Mouse (Mus musculus) liver, adult 2 months (tissue): ENCODE measurements around the gene 6330409D20Rik. TPM values are rescaled to one million over a fixed set of nuclear protein-coding genes. Genes with fewer than 3 reads are reported as not detected.

Experiments
- DNase-seq: peaks from one replicate; pipeline ENCODE4 v3.0.0-alpha.2; 2011; ENCODE audit warnings: low read depth, low spot score; ENCODE audit errors: extremely low read depth
- H3K27ac ChIP-seq: fragments of 200-500 bp; replicated peaks from 2 replicates; pipeline ENCODE4 v1.5.1; 2012; ENCODE audit warnings: low read depth, mild to moderate bottlenecking, control low read depth, inconsistent platforms, low read length; ENCODE audit not compliant: insufficient read depth
- H3K27me3 ChIP-seq: fragments of 200-500 bp; 2 replicates; pipeline ENCODE4 v1.6.1; 2012; ENCODE audit warnings: mild to moderate bottlenecking, moderate library complexity, low read length, inconsistent platforms; ENCODE audit not compliant: control insufficient read depth, insufficient read depth
- H3K36me3 ChIP-seq: fragments of 200-500 bp; 2 replicates; pipeline ENCODE4 v1.6.1; 2012; ENCODE audit warnings: low read length, inconsistent platforms; ENCODE audit not compliant: control insufficient read depth, insufficient read depth
- H3K4me1 ChIP-seq: fragments of 200-500 bp; 2 replicates; pipeline ENCODE4 v1.6.1; 2011; ENCODE audit warnings: low read length; ENCODE audit not compliant: control insufficient read depth, insufficient read depth
- H3K4me3 ChIP-seq: fragments of 200-500 bp; 2 replicates; pipeline ENCODE4 v1.5.1; 2011; ENCODE audit warnings: low read depth, mild to moderate bottlenecking, control low read depth, low read length, moderate library complexity; ENCODE audit not compliant: insufficient read depth
- H3K79me2 ChIP-seq: fragments of 200-500 bp; 2 replicates; pipeline ENCODE4 v1.6.1; 2012; ENCODE audit warnings: inconsistent platforms, mild to moderate bottlenecking, low read length, moderate library complexity; ENCODE audit not compliant: control insufficient read depth, insufficient read depth
- H3K9ac ChIP-seq: fragments of 200-500 bp; 2 replicates; pipeline ENCODE4 v1.6.1; 2012; ENCODE audit warnings: low read depth, mild to moderate bottlenecking, control low read depth, inconsistent platforms, low read length
- CTCF ChIP-seq: fragments of 200-500 bp; IDR thresholded peaks from 2 replicates; pipeline ENCODE4 v1.5.1; 2011; ENCODE audit warnings: low read depth, low read length, control low read depth
- POLR2A ChIP-seq: fragments of 200-500 bp; IDR thresholded peaks from 2 replicates; pipeline ENCODE4 v1.6.1; 2011; ENCODE audit warnings: low read length, control low read depth; ENCODE audit not compliant: insufficient read depth; ENCODE audit errors: extremely low read depth
- WGBS: fragments of 180-500 bp; shearing (Covaris S2); methylation state at CpG from one replicate; pipeline ENCODE4 v1.1.7; 2018; 5-methylcytosine and 5-hydroxymethylcytosine counted together
- polyA plus RNA-seq: library from polyadenylated mRNA; depleted of rRNA; stranded (reverse); fragments of >200 nt; gene quantifications from 2 replicates; pipeline ENCODE4 v1.2.3, GENCODE M21; 2012
- total RNA-seq: library from RNA; depleted of rRNA; stranded (reverse); fragments of >200 nt; gene quantifications from 2 replicates; pipeline ENCODE4 v1.2.3, GENCODE M21; 2014

Gene 6330409D20Rik
- total and polyA plus RNA-seq, 2 experiments: not detected

DNA sequence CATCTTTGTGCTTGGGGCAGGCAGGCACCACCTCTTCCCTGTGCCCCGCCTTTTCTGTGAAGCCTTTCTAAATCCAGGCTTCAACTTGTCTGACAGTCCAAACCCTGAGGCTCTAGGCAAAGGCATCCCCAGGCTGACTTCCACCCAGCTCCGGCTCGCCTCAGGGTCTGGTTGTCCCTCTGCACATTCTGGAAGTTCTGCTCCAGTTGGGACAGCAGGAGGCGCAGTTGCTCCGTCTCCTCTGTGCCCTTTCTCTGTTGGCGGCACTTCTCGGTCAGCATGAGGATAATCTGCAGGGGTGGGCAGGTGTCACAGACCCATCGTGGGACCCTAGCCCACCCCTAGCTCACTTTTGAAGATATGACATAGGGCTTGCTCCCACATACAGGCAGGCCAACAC is 38.3 kb upstream of the 6330409D20Rik start:
- no peak overlapping the region for H3K9ac ChIP-seq
- 20% methylated on average over 8 of the region's 8 CpGs for WGBS
- no peaks in the 10 kb centered on the region for H3K36me3 ChIP-seq
- DNase-seq: peak; percentile 17
- no peaks in the 10 kb centered on the region for H3K4me1 ChIP-seq
- no peaks in the 10 kb centered on the region for H3K27me3 ChIP-seq
- TF ChIP-seq POLR2A (no peak), CTCF (peak; percentile 88)
- H3K4me3 ChIP-seq: no peak overlapping the region
- no peak overlapping the region for H3K27ac ChIP-seq
- no peaks in the 10 kb centered on the region for H3K79me2 ChIP-seq

DNA sequence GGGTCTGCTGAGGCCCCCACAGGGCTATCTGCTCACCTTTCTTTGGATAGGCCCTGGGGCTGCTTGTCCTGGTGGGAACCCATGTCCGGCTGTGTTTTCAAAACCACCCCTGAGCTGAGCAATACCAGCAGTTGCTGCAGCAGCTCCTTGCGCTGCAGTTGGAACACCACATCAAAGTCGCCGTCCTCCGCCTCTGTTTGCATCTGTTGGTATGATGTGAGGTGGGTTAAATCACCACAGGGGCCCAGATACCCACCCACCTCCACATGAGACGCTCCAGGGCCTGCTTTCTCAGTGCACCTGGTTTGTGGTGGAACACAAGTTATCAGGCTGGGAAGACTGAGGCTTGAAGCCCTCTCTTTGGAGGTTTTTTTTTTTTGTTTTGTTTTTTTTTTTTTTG is 37.3 kb upstream of the 6330409D20Rik start:
- H3K36me3 ChIP-seq: no peaks in the 10 kb centered on the region
- H3K27me3 ChIP-seq: no peaks in the 10 kb centered on the region
- H3K27ac ChIP-seq: no peak overlapping the region
- no peak for DNase-seq
- WGBS: 91% methylated on average over 6 of the region's 6 CpGs
- TF ChIP-seq CTCF (no peak), POLR2A (no peak)
- no peaks in the 10 kb centered on the region for H3K4me1 ChIP-seq
- H3K4me3 ChIP-seq: no peak overlapping the region
- no peak overlapping the region for H3K9ac ChIP-seq
- no peaks in the 10 kb centered on the region for H3K79me2 ChIP-seq

DNA sequence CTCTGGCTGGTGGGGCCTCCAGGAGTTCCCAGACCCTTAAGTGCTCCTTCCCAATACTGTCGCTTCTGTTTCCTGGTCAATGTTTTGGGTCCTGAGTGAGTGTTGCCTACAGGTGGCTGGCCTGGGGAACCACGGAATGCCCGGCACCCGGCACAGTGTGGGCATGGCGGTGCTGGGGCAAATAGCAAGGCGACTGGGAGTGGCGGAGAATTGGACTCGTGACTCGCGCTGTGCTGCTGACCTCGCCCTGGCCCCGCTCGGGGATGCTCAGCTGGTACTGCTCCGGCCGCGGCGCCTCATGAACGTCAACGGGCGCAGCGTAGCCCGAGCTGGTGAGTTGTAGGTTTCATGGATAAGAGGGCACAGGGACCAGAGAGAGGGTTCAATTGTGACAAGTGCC is 35.4 kb upstream of the 6330409D20Rik start:
- Histone ChIP-seq H3K27ac (no peak overlapping the region), H3K79me2 (no peaks in the 10 kb centered on the region), H3K4me3 (no peak overlapping the region), H3K36me3 (no peaks in the 10 kb centered on the region), H3K27me3 (no peaks in the 10 kb centered on the region), H3K9ac (no peak overlapping the region), H3K4me1 (peaks cover 5% of the 10 kb centered on the region)
- 50% methylated on average over 22 of the region's 22 CpGs for WGBS
- TF ChIP-seq POLR2A (no peak), CTCF (no peak)
- no peak for DNase-seq

DNA sequence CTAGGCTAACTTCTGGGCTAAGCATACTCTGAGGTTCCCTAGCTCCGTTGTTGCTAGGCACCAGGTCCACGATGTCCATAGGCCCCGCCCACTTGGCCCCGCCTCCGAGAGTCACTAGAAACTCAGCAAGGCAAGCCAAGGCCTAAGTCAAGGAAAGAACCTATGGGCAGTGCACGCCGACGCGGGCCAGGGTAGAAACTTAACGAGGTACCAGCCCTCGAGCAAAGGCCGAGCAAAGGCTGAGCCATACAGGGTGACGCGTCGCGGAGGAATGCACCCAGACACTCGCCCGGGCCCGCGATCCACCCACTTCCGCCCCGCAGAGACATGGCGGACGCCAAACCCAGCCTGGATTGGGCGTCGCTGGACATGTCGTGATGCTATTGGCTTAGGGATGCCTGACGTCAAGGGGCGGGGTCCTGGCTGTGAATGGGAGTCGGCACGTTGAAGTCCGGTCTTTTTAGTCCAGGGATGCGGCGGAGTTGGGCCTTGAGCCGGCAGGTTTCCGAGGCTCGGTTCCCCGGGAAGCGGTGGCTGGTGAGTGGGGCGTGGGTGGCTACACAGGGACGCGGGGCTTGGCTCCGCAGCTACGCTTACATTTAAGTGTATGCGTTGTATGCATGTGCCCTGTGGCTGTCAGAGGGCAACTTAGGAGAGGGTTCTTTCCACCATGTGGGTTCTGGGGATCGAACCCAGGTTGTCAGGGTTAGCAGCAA is 34.7 kb upstream of the 6330409D20Rik start, which contains the start of the genes Ttc16 and Ptrh1:
TSS of gene Ttc16 (minus strand) at position 275 of the 716 bp plus-strand sequence.
TSS of gene Ptrh1 (plus strand) at position 428 of the 716 bp plus-strand sequence.
- Histone ChIP-seq H3K9ac (peak within 1 kb of the TSS; percentile 41), H3K4me1 (peaks cover 5% of the 10 kb centered on the region), H3K27ac (peak within 1 kb of the TSS; percentile 51), H3K4me3 (peak within 1 kb of the TSS; percentile 59), H3K36me3 (no peaks in the 10 kb centered on the region), H3K27me3 (no peaks in the 10 kb centered on the region), H3K79me2 (no peaks in the 10 kb centered on the region)
- WGBS: under 1% methylated on average over 46 of the region's 46 CpGs
- peak; percentile 88 for DNase-seq
- TF ChIP-seq CTCF (no peak), POLR2A (no peak)

DNA sequence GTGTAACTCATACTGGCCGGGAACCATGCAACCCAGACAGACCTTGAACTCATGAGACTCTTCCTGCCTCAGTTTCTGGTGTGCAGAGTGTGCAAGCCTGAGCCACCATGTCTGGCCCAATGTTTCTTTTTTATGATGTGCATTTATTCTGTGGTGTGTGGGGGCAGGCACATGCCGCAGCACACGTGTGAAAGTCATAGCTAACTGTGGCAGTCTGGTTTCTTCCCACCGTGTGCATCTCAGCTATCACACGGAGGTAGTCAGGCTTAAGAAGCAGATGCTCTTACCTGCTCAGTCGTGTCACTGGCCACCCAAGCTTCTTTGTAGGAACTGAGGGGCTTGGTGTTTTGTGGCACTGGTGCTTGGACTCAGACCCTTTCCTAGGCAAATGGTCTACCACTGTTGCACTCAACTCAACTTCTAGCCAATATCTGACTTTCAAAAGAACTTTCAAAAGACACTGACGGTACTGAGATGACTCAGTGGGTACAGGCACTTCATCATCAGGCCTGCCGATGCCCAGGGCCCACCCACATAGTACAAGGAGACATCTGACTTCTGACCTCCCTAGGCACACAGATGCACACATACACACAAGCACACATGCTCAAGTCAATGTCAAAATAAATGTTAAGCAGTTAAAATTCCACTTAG is 31.9 kb upstream of the 6330409D20Rik start:
- Histone ChIP-seq H3K4me1 (peaks cover 5% of the 10 kb centered on the region), H3K9ac (no peak overlapping the region), H3K36me3 (no peaks in the 10 kb centered on the region), H3K4me3 (no peak overlapping the region), H3K79me2 (no peaks in the 10 kb centered on the region), H3K27ac (no peak overlapping the region), H3K27me3 (no peaks in the 10 kb centered on the region)
- TF ChIP-seq POLR2A: no peak
- TF ChIP-seq CTCF: no peak
- WGBS: 90% methylated on average over 8 of the region's 8 CpGs
- DNase-seq: no peak

DNA sequence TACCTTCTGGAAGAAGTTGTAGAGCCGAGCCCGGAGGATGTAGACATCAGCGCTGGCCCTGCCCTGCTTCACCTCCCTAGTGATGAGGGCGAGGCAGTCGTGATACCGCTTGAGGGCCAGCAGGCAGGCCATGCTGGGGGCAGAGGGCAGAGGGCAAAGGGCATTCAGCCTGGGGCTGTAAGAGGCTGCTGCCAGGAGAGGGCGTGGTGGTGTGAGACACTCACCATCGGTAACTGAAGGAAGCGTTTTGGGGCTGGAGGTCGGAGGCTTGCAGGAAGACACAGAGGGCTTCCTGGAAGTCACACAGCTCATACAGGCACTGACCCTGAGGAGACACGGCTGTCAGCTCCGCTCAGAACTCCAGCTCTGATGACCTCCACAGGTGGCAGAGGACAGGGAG is 31.1 kb upstream of the 6330409D20Rik start:
- H3K4me1 ChIP-seq: peaks cover 5% of the 10 kb centered on the region

More for the DNA sequence above, 31.1 kb upstream of the 6330409D20Rik start:
- Histone ChIP-seq H3K9ac (no peak overlapping the region), H3K79me2 (no peaks in the 10 kb centered on the region), H3K27me3 (no peaks in the 10 kb centered on the region), H3K4me3 (no peak overlapping the region), H3K27ac (no peak overlapping the region), H3K36me3 (no peaks in the 10 kb centered on the region)
- TF ChIP-seq CTCF: peak; percentile 62
- no peak for TF ChIP-seq POLR2A
- DNase-seq: peak; percentile 68
- WGBS: 23% methylated on average over 12 of the region's 12 CpGs
